Mouse (Mus musculus): ENCODE results near the gene Tmem211.

Tmem211 gene

GRCm38 (mm10) chr5:113280138-113280856, 53.6 kb downstream of the Tmem211 start:
- DNase-seq (ENCODE audit: low spot score), result no peak

DNA sequence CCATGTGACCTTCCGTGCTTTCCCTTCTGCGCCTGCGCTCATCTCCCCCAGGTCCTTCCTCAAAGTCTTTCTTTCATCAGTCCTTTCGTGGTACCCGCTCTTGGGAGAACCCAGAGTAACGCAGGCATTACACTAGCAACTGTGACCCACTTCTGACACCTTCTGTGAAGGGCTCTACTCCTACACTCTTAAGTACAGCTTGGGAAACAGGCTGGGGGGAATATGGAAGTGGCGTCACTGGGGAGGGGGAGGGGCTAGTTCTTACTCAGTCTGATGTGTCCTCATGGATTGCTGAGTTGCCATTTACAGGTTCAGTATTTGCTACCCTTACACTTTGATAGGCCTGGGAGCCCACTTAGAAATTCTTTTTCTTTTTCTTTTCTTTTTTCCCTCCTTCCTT, 54.8 kb downstream of the Tmem211 start:
- DNase-seq (ENCODE audit: low spot score), result no peak

GRCm38 (mm10) chr5:113283726-113284125, 57.0 kb downstream of the Tmem211 start:
- no peak for DNase-seq (ENCODE audit: low spot score)

DNA sequence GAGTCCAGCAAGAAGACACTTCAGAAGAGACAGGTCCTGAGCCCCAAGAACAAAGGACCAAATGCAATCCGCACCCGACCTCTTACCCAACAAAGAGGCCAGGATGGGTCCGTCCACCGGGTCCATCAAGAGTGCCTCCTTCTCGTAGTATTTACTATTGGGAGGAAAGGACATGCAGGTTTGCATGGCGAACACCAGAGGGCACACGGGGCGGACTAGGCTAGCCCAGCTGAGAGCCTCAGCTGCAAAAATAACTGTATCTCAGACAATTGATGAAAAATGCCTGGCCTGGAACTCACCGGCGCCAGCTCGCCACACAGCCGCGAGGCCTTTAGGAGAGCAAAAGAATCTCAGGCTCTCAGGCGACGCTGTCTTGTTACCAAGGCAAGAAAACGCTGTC, 58.8 kb downstream of the Tmem211 start:
- DNase-seq (ENCODE audit: low spot score), result no peak

- no peak for DNase-seq (ENCODE audit: low spot score)
Measured at GRCm38 (mm10) chr5:113286048-113286447, 59.3 kb downstream of the Tmem211 start.

- peak; percentile 40 for DNase-seq (ENCODE audit: low spot score)
Measured at GRCm38 (mm10) chr5:113286591-113287520, 60.1 kb downstream of the Tmem211 start.

- DNase-seq (ENCODE audit: low spot score), result no peak
Measured at GRCm38 (mm10) chr5:113287762-113288161, 61.1 kb downstream of the Tmem211 start.

- DNase-seq (ENCODE audit: low spot score), result no peak
Measured at GRCm38 (mm10) chr5:113288490-113288889, 61.8 kb downstream of the Tmem211 start.
